Mouse (Mus musculus): Measurements from ENCODE around the gene Akap13.

Akap13 gene

GRCm38 (mm10) chr7:75516716-75517619 lies 61.6 kb downstream of the Akap13 start:
- no peak for DNase-seq (ENCODE audit: low spot score in 2 of 2)

GRCm38 (mm10) chr7:75520531-75520930 lies 65.2 kb downstream of the Akap13 start:
- DNase-seq (ENCODE audit: low spot score in 2 of 2): no peak

GRCm38 (mm10) chr7:75521199-75521598 lies 65.9 kb downstream of the Akap13 start:
- no peak for DNase-seq (ENCODE audit: low spot score in 2 of 2)

- DNase-seq (ENCODE audit: low spot score in 2 of 2): no peak
Measured at GRCm38 (mm10) chr7:75522226-75522625, 66.9 kb downstream of the Akap13 start.

- no peak for DNase-seq (ENCODE audit: low spot score in 2 of 2)
Measured at GRCm38 (mm10) chr7:75524789-75525569, 69.6 kb downstream of the Akap13 start.

GRCm38 (mm10) chr7:75525716-75526401 lies 70.5 kb downstream of the Akap13 start:
- DNase-seq (ENCODE audit: low spot score in 2 of 2): no peak

- DNase-seq (ENCODE audit: low spot score in 2 of 2): no peak
Measured at GRCm38 (mm10) chr7:75528751-75529150, 73.4 kb downstream of the Akap13 start.

GRCm38 (mm10) chr7:75529857-75530437 lies 74.6 kb downstream of the Akap13 start:
- DNase-seq (ENCODE audit: low spot score in 2 of 2): no peak

GRCm38 (mm10) chr7:75530642-75531041 lies 75.3 kb downstream of the Akap13 start:
- no peak for DNase-seq (ENCODE audit: low spot score in 2 of 2)

- no peak for DNase-seq (ENCODE audit: low spot score in 2 of 2)
Measured at GRCm38 (mm10) chr7:75533079-75533478, 77.7 kb downstream of the Akap13 start.

GRCm38 (mm10) chr7:75536298-75536697 lies 81.0 kb downstream of the Akap13 start:
- DNase-seq (ENCODE audit: low spot score in 2 of 2): no peak

- no peak for DNase-seq (ENCODE audit: low spot score in 2 of 2)
Measured at GRCm38 (mm10) chr7:75537567-75537966, 82.2 kb downstream of the Akap13 start.

GRCm38 (mm10) chr7:75538513-75538912 lies 83.2 kb downstream of the Akap13 start:
- no peak for DNase-seq (ENCODE audit: low spot score in 2 of 2)

GRCm38 (mm10) chr7:75539168-75539567 lies 83.8 kb downstream of the Akap13 start:
- DNase-seq (ENCODE audit: low spot score in 2 of 2): no peak

GRCm38 (mm10) chr7:75549856-75550255 lies 94.5 kb downstream of the Akap13 start:
- no peak for DNase-seq (ENCODE audit: low spot score in 2 of 2)

GRCm38 (mm10) chr7:75550791-75551336 lies 95.5 kb downstream of the Akap13 start:
- DNase-seq (ENCODE audit: low spot score in 2 of 2): no peak

- DNase-seq (ENCODE audit: low spot score in 2 of 2): no peak
Measured at GRCm38 (mm10) chr7:75553002-75553666, 97.8 kb downstream of the Akap13 start.

- no peak for DNase-seq (ENCODE audit: low spot score in 2 of 2)
Measured at GRCm38 (mm10) chr7:75553667-75554045, 98.3 kb downstream of the Akap13 start.

GRCm38 (mm10) chr7:75554065-75554464 lies 98.7 kb downstream of the Akap13 start:
- DNase-seq (ENCODE audit: low spot score in 2 of 2): no peak

GRCm38 (mm10) chr7:75555940-75556339 lies 100.6 kb downstream of the Akap13 start:
- no peak for DNase-seq (ENCODE audit: low spot score in 2 of 2)

- no peak for DNase-seq (ENCODE audit: low spot score in 2 of 2)
Measured at GRCm38 (mm10) chr7:75558225-75558624, 102.9 kb downstream of the Akap13 start.

Data from right cerebral cortex, postnatal 36 days (tissue).